Mouse (Mus musculus) kidney, adult 8-10 months (tissue): ENCODE data around the gene Grap2.
"Not testable (repeated sequence)": the region's sequence is repeated elsewhere in the genome, so short reads cannot be mapped to it uniquely, and the experiment has no call there.

Experiments used
- DNase-seq, 2 experiments: peaks; one replicate each; pipeline ENCODE4 v3.0.0; 2022

Grap2 gene

DNA sequence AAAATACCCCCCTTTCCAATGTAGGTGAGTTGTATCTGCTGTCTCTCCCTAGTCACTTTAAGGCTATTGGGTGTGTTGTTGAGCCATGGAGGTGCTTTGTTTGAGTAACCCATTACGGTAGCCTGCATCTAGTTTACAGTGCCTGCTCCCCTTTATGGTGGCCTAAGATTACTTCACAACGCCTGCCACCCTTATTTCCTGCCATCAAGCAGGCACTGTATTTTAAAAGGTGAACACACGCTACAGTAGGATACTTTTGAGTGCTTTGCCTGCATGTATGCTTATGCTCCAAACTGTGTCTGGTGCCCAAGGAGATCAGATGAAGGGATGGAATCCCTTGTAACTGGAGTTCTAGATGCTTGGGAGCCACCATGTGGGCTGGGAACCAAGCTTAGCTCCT is 5.3 kb upstream of the Grap2 start:
- DNase-seq: no peak

DNA sequence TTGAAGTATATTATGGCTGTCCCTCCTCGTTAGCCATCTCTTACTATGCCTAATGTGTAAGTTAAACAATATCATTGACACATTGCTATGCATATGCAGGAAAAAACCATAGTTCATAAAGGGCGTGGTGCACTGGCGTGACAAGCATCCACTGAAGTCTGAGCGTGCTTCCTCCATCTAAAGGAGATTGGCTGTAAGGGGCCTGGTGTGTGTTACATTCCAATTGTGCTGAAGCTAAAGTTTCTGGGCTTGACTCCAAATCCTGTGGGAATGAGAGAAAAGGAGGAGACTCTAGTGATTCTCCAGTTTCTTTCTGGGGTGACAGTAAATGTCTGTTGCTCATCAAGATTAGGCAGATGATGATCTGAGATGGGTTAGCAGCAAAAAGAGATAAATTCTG is 4.7 kb upstream of the Grap2 start:
- no peak for DNase-seq

DNA sequence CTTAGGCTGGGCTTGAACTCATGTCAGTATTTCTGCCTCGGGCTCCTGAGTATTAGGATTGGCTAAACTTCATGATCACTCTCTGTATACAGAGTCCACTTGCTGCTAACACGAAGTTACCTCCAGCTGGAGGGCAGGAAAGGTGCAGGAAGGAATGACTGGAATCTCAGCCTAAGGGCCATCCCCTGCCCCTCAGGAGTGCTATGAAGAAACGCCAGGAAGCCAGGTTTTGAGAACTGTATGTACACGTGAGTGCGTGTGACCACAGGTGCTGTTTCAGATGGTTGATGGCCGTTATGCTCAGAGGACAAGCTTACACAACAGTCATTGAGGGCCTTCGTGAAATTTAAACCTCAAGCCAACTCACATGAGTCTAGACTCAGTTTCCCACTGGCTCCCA is 3.2 kb upstream of the Grap2 start:
- no peak for DNase-seq

DNA sequence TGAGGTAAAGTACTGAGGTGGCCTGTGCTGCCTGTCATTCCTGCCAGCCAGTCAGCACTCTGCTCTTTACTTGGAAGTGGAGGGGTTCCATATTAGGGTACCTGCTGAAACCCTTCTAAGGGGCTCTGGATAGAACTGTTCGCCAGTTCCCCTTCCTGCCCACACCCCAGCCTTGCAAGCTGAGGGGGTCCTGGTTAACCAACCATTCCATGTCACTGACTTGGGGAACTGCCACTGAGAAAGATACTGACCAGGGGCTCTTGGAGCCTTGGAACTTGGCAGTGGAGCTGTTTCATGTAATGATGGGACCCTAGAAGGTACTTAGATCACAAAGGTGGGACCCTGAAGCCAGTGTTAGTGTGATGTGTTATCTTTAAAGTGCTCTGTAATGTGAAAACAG is 2.2 kb upstream of the Grap2 start:
- DNase-seq: no peak

DNA sequence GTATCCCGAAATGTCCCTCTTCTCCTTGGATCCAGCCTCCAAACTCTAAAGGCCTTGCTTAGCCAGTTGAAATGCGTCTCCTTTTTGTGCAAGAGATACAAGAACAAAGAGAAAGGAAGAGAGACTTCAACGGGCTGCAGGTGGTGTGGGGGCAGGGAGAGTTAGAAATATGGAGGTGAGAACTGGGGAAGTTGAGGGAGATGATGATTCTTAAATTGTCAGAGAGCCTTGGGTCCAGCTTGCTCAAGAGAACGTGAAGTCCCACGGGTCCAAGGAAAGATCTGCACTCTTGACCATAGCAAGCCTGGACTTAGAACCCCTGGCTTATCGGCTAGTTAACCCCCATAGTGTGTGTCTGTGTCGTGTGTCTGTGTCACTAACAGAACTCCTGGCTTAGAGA is 783 bp upstream of the Grap2 start:
- DNase-seq: no peak

DNA sequence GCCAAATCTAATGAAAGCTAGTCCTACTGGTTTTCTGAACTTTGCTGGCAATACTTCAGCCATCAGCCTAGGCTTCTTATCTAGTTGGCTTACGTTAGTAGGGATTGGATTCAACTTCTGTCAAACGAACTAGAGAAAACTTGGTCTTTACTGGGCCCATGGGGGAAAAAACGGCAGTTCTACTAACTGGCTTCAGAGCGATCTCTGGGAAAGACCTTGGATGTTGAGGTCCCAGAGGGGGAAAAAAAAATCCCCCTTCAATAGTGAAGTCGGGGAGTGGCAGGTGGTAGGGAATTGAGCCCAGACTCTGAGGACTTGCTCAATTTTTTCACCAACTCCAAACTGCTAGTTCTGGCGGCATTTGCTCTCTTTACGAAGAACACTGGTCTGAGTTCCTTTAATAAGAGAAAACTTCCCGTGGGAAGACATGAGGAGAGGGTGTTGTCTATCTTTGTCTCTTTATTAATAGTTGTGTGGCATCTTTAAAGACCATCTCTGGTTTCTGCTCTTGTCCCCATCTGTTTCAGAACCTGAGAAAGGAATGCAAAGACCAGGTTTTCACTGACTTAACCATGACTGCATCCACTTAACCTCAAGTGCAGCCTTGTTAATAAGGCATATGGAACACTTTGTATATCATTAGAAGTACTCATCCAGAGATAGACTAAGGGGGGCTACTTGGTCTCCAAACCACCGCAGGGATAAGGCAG is 572 bp downstream of the Grap2 start:
- no peak for DNase-seq

DNA sequence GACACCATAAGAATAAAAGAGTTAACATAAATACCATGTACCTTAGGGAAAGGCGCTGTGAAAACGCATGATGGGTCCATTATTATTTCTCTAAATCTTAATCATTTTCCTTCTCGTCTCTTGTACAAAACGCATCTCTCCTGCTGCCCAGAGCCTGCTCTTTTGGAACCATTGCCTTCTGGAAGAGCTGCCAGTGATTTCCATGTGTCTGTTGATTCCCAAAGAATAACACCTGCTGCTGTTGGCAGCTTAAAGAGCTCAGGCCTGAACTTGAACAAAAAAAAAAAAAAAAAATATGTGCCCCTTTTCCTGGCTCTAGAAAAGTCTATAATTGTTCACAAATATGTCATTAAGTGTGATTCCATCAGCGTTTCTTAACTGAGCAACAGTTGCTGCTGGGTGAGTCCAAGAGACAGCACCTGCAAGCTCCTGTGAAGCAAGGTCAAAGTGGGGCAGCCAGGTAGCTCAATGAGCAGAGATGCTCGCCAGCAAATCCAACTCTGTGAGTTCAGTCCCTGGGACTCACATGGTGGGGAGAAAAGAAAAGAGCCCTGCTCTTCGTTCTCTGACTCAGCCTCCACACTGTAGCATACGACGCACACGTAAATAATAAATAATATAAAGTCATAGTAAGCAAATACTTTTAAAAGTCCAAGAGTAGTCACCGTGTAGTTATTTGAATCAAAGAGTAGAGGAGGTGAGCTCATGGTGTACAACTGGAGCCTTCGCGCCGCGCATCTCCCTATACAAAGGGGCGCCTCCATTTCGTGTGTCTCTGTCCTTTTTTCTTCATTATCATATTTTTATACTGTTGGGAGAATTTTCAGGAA is 2.0 kb downstream of the Grap2 start:
- DNase-seq: no peak

DNA sequence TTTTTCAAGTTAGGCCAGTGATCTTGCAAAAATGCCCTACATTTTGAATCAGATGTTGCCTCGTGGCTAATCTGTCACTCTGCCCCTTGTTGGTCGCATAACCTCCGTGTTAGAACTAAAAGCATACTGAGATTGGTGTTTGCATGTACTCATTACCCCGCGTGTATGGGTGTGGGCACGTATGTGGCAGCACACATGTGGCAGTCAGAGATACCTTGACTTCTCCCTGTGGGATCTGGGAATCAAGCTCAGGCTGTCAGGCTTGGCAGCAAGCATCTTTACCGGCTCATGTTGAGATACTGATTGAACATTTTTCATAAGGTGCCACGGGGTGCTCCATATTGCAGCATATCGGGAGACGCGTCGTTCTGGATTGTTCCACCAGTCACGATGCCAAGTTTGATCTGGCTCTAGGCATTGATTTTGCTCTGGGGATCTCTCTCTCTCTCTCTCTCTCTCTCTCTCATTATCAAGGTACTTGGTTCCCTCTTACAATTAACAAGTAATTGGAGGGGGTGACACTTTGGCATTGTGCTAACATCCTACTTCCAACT is 3.5 kb downstream of the Grap2 start:
- no peak for DNase-seq

DNA sequence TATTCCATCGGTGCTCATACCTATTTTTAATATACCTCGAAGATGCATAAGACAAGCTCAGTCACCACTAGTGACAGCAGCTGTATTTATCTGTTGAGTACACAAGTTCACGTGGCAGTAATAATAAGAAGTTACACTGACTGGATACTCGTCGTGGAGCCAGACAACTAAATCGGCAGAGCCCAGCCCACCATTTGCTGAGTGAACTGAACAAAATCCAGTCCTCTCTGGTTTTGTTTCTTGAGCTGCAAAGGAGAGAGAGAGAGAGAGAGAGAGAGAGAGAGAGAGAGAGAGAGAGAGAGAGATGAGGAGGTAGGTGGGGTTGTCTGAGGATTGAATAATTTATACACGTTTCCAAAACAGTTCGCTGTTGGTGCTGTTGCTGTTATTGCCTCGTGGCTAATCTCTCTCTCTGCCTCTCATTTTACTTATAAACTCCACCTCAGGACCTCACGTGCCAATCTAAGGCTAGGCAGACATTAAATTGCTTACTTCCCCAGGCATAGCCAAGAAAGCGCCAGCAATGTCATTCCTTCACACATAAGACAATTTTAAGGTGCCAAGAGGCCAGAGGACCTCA is 4.1 kb downstream of the Grap2 start:
- DNase-seq: no peak

DNA sequence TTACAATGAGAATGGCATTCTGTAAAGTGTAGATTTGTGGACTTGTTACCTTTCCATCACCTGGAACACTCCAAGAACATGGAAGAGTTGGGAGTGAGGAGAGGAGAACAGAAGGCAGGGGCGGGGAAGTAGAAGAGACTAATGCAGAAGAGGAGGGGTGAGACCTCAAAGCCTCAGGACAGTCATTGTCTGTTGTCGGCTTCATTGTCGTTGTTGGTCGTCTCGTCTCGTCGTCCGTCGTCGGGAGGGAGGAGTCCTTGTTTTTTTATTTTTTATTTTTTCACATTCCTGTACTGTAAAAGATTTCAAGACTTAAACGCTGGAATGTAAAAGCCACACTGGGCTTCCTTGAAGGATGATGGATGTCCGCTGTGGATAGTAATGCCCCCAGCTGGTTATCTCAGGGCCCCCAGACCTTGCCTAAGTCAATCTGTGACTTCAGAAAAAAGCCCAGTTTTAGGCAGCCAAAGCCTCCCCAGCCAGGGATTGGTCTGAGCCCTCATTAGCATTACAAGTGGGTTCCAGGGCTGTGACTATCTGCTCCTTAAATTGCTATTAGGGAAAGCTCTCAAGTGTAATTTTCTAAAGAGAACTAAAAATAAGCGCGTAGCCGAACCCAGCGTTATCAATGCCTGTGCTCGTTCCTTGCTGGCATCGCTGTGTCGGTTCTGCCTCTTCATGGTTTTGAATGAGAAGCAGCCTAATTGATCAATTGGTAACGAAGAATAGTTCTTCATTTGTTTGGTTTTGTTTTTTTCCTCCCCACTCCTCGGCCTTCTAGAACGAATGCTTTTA is 5.0 kb downstream of the Grap2 start:
- no peak for DNase-seq

DNA sequence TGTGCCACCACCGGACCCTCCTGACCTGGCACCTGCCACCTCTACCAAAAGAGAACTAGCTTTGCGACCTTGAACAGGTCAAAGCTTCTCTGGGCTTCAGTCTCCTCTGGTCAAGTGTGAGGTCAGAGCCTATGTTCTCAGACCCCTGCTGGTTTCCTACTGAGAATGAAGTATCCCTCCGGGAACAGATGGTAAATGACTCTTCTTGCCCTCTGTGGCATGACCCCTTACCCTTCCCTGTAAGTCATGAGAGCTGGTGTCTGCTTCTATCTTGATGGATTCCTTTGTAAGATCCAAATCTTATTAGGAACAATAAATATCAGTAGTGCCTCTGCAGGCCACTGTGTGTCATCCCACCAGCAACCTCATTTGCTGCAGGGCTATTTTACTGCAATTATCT is 6.7 kb downstream of the Grap2 start:
- no peak for DNase-seq

DNA sequence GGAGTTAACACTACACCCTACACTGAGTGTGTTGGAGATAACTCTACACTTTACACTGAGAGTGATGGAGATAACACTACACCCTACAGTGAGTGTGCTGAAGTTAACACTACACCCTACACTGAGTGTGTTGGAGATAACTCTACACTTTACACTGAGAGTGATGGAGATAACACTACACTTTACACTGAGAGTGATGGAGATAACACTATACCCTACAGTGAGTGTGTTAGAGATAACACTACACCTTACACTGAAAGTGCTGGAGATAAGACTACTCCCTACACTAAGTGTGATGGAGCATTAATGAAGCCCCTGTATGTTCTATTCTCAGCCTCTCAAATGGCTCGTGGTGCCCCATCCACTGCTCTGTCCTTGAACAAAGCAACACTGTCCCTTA is 8.2 kb downstream of the Grap2 start:
- DNase-seq: not testable (repeated sequence)

DNA sequence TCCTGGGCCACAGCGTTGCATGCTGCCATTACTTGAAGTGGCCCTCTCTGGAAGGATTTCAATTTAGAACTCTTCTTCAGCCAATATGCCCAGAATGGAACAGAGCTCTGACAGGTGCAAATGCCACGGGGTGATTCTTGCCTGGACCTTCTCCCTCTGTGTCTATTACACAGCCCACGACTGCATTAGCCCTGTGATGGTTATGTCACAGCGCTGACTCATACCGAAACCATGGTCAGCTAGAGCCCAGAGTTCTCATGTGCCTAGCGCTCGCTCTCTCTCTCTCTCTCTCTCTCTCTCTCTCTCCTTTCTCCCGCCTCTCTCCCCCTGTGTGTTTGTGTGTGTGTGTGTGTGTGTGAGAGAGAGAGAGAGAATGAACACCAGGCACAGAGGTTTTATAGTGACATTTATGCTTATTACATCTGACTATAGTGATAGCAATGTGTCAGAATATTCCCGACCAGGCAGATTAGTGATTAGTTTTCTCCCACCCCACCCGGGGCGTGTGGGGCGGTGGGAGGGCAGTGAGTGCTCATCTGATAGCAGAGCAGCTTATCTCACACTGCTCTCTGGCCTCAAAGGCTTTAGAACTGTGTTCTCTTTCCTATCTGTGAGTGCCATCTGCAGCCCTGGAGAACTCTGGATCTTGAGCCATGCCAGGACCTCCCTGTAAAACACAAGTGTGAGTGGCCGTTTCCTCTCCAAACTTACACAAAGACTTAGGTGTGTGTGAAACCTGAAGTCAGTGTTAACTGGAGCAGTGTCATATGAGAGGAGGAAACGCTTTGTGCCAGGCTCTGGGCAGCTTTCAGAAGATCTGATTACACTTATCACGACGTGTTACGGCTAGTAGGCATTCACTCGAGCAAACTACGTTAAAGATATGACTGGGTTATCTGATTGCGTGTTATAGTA is 10.4 kb downstream of the Grap2 start:
- DNase-seq: no peak

DNA sequence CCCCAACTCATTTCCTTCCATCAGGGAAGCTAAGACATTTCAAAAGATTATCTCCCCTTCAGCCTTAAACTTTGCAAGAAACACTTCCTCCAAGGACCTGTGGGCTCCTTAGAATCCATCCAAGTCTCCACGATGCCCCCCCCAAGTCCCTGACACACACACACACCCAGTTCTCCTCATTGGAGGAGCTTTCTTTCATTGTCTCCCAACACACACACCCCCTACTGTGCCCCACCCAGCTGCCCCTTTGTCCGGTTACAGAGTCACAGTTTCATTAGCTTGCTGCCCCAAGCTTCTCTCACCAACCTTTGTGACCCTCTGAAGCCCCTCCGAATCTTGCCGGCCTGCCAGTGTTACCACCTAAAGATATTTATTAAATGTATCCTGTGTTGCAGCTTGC is 13.9 kb downstream of the Grap2 start:
- no peak for DNase-seq

DNA sequence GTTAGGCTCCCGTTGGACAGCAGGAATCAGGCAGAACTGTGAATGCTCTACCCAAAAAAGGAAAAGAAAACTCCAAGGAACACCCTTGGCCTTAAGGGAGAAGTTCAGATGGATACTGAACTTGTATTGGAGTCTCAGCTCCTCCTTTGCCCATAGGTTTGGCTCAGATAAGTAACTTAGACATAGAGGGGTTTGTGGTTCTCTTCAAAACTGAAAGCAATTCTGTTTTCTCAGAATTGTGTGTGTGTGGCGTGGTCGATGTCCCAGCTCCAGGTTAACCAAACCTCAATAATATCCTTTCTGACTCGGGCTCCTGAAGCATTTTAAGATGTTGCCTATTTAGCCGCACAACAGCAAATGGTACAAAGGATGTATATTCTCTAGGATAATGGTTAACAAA is 18.2 kb downstream of the Grap2 start:
- DNase-seq: no peak

DNA sequence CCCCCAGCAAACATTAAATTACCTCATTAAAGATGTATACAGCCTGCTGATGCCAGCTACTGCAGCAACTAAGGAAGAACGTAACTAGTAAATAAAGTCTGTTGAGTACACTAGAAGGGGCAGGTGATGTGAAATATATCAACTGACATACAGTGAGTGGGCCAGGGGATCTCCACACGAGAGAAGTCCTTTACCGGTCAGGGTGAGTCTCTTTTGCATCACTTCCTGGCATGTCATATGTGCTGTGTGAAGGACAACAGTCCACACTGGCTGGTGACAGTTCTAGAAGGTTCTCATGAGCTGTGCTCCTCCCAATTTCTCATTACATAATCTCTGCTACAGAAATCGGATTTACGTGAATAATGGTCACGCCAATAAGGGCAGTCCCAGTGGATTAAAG is 20.3 kb downstream of the Grap2 start:
- no peak for DNase-seq

DNA sequence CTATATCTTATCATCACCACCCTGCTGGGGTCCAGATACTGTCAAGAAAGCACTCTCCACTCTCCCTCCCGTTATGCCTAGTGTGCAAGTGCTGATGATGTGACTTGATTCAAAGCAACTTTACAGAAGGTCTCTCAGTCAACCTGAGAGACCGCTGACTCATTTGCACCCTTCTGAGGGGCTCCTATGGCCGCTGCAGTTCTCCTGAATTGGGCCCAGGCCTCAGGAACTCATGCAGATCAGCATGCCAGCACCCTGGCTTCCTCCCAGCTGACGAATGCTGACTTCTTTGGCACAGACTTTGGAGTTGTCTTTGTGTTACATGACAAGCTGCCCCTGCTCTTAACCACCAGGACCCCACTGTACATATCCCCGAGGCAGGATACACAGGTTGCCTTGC is 21.5 kb downstream of the Grap2 start:
- DNase-seq: no peak

DNA sequence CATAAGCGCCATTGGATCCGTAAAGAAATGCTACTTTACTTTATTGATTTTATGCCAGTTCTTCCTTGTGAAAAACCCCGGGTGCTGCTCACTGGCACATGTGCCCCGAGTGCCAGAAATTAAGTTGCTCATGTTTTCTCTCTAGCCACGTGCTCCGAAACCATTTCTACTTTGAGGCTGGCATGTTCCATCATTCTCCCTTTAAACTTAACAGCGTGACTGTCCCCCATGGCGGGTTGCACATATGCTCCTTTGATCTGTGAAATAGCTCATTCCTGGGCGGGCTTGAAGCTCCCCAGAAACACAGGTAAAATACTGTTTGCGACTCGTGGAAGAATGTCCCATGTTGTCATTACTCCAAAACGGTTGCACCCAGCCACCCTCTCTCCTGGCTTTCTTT is 26.4 kb downstream of the Grap2 start:
- DNase-seq: no peak

DNA sequence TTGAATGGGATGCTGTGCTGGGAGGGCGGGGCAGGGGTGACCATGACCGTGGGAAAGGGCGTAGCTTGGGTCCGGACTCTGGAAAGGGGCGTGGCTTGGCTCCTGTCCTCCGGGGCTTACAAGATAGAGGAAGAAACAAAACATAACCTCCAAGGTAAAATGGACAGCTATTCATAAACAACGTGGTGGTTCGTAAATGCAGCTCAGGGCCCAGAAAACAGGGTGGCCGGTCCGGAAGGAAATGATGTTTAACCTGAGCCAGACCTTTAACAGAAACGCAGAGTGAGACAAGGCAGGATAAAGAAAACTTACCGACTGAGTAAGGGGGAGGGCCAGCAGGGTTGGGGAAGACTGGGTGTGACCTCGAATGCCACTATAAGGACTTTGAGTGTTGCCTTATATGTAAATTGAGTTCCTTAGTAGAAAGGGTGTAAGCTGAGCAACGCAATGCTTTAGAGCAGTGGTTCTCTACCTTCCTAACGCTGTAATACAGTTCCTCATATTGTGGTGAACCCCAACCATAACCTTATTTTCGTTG is 26.9 kb downstream of the Grap2 start:
- DNase-seq: peak; percentile 35 to 56

DNA sequence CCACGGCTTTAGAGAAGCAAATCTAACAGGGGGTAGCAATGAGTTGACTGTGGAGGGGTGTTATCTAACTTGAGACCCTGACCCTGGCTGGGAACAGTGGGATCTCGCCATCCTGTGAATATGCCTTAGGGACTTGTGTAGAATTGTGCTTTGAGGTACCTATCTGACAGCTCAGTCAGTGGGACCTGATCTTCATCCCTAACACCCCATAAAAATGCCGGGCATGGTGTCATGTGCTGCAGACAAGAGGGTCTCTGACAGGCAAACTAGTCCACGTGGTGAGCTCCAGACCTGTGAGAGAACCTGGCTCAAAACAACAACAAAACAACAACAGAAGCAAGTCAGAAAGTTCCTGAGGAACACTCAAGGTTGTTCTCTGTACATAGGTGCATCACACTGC is 27.4 kb downstream of the Grap2 start:
- DNase-seq: no peak

DNA sequence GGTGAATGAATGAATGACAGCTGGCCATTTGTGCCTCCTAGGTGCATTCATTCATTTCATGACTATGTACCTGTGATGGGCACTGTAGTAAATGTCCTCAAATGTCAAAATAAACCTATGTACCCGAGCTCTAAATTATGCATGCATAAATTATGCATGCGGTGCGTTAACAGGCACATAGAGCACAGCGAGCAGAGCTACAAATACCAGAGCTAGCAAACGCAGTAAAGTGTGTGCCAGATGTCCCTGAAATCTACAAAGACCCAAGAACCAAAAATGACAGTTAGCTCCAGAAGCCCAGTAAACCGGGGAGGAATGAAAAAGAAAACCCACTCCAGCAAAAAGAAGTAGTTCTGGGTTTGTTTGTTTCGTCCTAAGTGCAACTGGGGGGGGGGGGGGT is 29.1 kb downstream of the Grap2 start:
- DNase-seq: no peak

DNA sequence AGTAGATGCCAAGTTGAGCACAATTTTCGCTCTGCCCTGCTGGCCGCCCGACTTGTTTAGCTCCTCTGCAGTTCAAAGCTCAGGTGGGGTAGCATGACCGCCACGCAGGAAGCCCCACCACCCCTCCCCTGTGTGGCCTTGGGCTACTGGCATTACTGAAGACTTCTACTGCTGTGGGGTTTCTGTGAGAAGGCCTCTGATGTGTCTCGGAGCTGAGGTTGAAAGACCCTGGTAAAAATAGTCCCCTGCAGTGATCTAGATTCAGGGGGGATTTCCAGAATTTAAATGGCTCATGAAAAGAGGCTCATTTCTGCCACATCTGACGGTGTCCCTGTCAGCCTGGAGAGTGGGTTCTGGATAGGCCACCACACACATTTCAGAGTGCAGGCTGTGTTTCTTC is 30.1 kb downstream of the Grap2 start:
- DNase-seq: no peak
